Mouse (Mus musculus) midbrain, postnatal 0 days (tissue): ENCODE measurements around the gene Qtrt1. TPM values are rescaled to one million over a fixed set of nuclear protein-coding genes. Genes with fewer than 3 reads are reported as not detected.
A peak's percentile ranks its signal among the peaks of the same experiment; 100 is the strongest.

Experiments
- ATAC-seq: fragments of 200-750 bp; cut with Nextera tagmentation; 2 replicates; pipeline ENCODE4 v1.8.0; 2017; ENCODE audit warnings: moderate number of reproducible peaks, mild to moderate bottlenecking, moderate TSS enrichment, moderate library complexity; ENCODE audit not compliant: low FRiP score
- DNase-seq: peaks from one replicate; pipeline ENCODE4 v3.0.0-alpha.2; 2015; ENCODE audit warnings: low spot score
- H3K27ac ChIP-seq: fragments of 300-500 bp; sonication (generic); 2 replicates; pipeline ENCODE4 v1.5.1; 2014; ENCODE audit warnings: low read depth, mild to moderate bottlenecking, low read length, mixed read lengths
- H3K27me3 ChIP-seq: fragments of 300-500 bp; sonication (generic); 2 replicates; pipeline ENCODE4 v1.6.1; 2014; ENCODE audit warnings: low read length, control low read depth, mixed read lengths; ENCODE audit not compliant: insufficient read depth
- H3K36me3 ChIP-seq: fragments of 300-500 bp; sonication (generic); 2 replicates; pipeline ENCODE4 v1.6.1; 2014; ENCODE audit warnings: low read length, control low read depth, mixed read lengths; ENCODE audit not compliant: insufficient read depth
- H3K4me1 ChIP-seq: fragments of 300-500 bp; sonication (generic); 2 replicates; pipeline ENCODE4 v1.6.1; 2014; ENCODE audit warnings: mild to moderate bottlenecking, control low read depth, antibody characterized with exemption, low read length, mixed read lengths; ENCODE audit not compliant: insufficient read depth
- H3K4me2 ChIP-seq: fragments of 300-500 bp; sonication (generic); 2 replicates; pipeline ENCODE4 v1.6.1; 2014; ENCODE audit warnings: low read depth, mild to moderate bottlenecking, low read length, mixed read lengths; ENCODE audit not compliant: poor library complexity, severe bottlenecking
- H3K4me3 ChIP-seq: fragments of 300-500 bp; sonication (generic); 2 replicates; pipeline ENCODE4 v1.5.1; 2014; ENCODE audit warnings: low read depth, mild to moderate bottlenecking, low read length, moderate library complexity
- H3K9ac ChIP-seq: fragments of 300-500 bp; sonication (generic); replicated peaks from 2 replicates; pipeline ENCODE4 v1.6.1; 2014; ENCODE audit warnings: mild to moderate bottlenecking, low read length, moderate library complexity, mixed read lengths; ENCODE audit not compliant: poor library complexity, severe bottlenecking
- H3K9me3 ChIP-seq: fragments of 300-500 bp; sonication (generic); 2 replicates; pipeline ENCODE4 v1.6.1; 2016; ENCODE audit warnings: low read length, control low read depth
- CTCF ChIP-seq: IDR thresholded peaks from 2 replicates; pipeline ENCODE4 v1.5.1; 2016; ENCODE audit warnings: antibody characterized with exemption, mild to moderate bottlenecking
- WGBS: fragments of 180-500 bp; shearing (Covaris S2); extraction: QIAGEN DNeasy Blood & Tissue Kit; methylation state at CpG from one replicate; pipeline ENCODE4 v1.1.7; 2014; 5-methylcytosine and 5-hydroxymethylcytosine counted together
- polyA plus RNA-seq: library from polyadenylated mRNA; unstranded; fragments of >200 nt; fragmentation: Nextera tagmentation; extraction: Ambion mirVana; gene quantifications from 2 replicates; pipeline ENCODE4 v1.2.1, GENCODE M21; 2015
- total RNA-seq: library from RNA; depleted of rRNA; stranded (reverse); fragments of >200 nt; gene quantifications from 2 replicates; pipeline ENCODE4 v1.2.3, GENCODE M21; 2014; rRNA removed

The Qtrt1 gene
- total RNA-seq (37.3 and 41.0 TPM in 2 replicates), polyA plus RNA-seq (42.0 and 42.7 TPM in 2 replicates)

DNA sequence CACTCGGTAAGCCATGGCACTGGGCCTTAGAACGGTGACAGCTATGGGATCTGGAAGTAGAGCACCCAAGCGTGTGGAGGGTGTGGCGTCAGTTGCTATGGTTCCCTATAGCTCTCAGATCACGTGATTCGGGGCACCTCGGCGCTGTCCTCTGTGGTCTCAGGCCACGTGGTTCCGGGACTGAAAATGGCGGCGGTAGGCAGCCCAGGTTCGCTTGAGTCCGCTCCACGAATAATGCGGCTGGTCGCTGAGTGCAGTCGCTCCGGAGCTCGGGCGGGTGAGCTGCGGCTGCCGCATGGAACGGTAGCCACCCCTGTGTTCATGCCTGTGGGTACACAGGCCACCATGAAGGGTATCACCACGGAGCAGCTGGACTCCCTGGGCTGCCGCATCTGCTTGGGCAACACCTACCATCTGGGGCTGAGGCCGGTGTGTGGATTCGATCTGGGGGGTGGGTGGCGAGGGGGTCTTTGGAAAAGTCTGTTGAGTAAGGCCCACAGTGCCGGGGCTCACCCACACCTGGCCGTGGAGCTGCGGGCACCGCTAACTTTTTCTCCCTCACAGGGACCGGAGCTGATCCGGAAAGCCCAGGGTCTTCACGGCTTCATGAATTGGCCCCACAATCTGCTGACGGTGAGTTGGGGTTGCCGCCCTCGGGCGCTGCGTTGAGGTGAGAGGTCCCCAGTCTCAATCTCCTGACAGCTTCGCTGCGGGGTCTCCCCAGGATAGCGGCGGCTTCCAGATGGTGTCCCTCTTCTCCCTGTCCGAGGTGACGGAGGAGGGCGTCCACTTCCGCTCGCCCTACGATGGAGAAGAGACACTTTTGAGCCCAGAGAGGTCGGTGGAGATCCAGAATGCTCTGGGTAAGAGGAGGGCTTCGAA is at the start of gene Qtrt1:
TSS of gene Qtrt1 (plus strand) at position 169 of the 882 bp plus-strand sequence.
- 2% methylated on average over 53 of the region's 53 CpGs for WGBS
- Histone ChIP-seq H3K4me3 (peak within 1 kb of the TSS; percentile 73), H3K27me3 (no peaks in the 10 kb centered on the region), H3K4me2 (peak within 1 kb of the TSS; percentile 88), H3K9ac (peak within 1 kb of the TSS; percentile 81), H3K27ac (peak within 1 kb of the TSS; percentile 79), H3K36me3 (peaks cover 20% of the 10 kb centered on the region; the same call in 1 of the 2 replicates), H3K9me3 (no peaks in the 10 kb centered on the region), H3K4me1 (0 out of 2 replicates have a peak, but pooled peaks cover 3% of the 10 kb centered on the region)
- ATAC-seq (peak; percentile 94), DNase-seq (peak; percentile 97)
- TF ChIP-seq CTCF, result no peak; the same call in 1 of the 2 replicates

DNA sequence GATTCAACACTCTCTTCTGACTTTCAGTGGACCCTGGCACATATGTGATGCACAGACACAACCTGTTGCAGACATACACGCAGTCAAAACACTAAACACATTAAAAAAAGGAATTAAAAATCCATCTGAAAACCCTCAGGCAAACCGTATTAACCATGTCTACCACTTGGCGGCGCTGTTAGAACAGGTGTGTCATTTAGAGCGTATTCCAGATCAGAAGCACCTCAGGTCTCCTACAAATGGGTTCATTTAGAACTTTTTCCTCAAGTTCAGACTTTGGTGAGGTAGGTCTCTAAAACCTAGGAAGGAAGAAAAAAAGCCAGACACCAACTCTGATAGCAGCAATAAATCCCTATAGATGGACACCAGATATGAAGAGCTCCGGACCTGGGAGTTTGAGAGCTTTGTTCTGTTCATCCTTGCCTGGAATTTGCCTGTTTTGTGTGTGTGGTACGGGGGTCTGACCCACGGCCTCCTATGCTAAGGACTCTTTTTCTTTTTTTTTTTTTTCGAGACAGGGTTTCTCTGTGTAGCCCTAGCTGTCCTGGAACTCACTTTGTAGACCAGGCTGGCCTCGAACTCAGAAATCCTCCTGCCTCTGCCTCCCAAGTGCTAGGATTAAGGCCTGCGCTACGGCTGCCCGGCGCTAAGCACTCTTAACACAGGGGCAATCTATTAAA is 45.0 kb upstream of the Qtrt1 start:
- peak; percentile 75 for TF ChIP-seq CTCF
- Histone ChIP-seq H3K27me3 (no peaks in the 10 kb centered on the region), H3K36me3 (no peaks in the 10 kb centered on the region), H3K4me3 (peak overlapping the region; percentile 29), H3K4me1 (peaks cover 5% of the 10 kb centered on the region; the same call in 1 of the 2 replicates), H3K4me2 (peak overlapping the region; percentile 50), H3K27ac (peak overlapping the region; percentile 73), H3K9me3 (no peaks in the 10 kb centered on the region), H3K9ac (no peak overlapping the region)
- ATAC-seq (no peak), DNase-seq (peak; percentile 64)
- WGBS, result 30% methylated on average over 14 of the region's 14 CpGs

- TF ChIP-seq CTCF, result no peak
- H3K9ac ChIP-seq, result peak within 1 kb of the TSS; percentile 81
- H3K4me2 ChIP-seq, result peak within 1 kb of the TSS; percentile 73
- no peaks in the 10 kb centered on the region for H3K27me3 ChIP-seq
- peak within 1 kb of the TSS; percentile 91 for H3K27ac ChIP-seq
- peaks cover 5% of the 10 kb centered on the region; the same call in 1 of the 2 replicates for H3K4me1 ChIP-seq
- no peaks in the 10 kb centered on the region for H3K36me3 ChIP-seq
- H3K9me3 ChIP-seq, result no peaks in the 10 kb centered on the region
- under 1% methylated on average over 57 of the region's 66 CpGs for WGBS
- ATAC-seq, result peak; percentile 93
- DNase-seq, result peak; percentile 100
- H3K4me3 ChIP-seq, result peak within 1 kb of the TSS; percentile 74
Observed at GRCm38 (mm10) chr9:21367357-21368111, 44.1 kb upstream of the Qtrt1 start, which contains the start of gene Ilf3. TSS of gene Ilf3 (plus strand) at chr9:21367871.

DNA sequence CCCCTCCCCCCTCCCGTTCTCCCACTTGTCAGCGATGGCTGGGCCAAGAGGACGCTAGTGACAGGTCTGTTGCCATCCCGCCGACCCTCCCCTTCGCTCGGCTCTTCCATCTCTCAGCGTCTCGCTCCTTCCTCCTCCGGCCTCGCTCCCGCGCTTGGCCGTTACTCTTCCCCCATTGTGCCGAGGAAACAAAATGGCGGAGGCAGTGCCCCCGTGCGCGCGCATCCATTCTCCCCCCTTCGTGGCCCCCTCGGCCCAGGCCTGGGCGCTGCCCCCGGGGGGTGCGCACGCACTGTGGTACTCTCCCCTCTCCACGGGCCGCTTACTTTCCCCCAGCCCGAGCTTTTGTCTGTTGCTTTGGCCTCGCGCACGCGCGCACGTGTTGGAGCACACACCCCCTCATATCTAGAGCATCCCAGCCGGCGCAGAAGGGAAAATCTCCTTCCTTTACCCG is 43.5 kb upstream of the Qtrt1 start:
- Histone ChIP-seq H3K4me1 (peaks cover 5% of the 10 kb centered on the region; the same call in 1 of the 2 replicates), H3K9ac (peak overlapping the region; percentile 81), H3K4me2 (peak overlapping the region; percentile 73), H3K4me3 (peak overlapping the region; percentile 74), H3K27me3 (no peaks in the 10 kb centered on the region), H3K27ac (peak overlapping the region; percentile 91), H3K36me3 (no peaks in the 10 kb centered on the region), H3K9me3 (no peaks in the 10 kb centered on the region)
- ATAC-seq (peak; percentile 64), DNase-seq (peak; percentile 71)
- under 1% methylated on average over 35 of the region's 38 CpGs for WGBS
- no peak for TF ChIP-seq CTCF

DNA sequence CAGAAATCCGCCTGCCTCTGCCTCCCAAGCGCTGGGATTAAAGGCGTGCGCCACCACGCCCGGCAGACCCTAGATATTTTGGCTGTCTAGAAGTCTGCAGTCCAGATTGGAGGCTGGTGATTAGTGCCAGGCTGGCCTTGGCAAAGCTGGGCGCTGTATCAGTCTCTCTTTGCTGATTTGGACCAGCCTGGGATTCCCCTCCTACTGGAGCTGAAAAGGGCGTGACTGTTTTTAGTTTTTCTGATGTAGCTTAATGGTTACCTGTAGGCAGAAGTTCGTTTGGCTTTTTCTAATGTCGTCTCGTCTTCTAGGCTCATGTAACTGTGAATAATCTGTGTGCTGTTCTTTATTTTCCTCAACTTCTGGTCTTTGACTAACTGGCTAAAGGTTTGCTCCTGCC is 42.6 kb upstream of the Qtrt1 start:
- no peak overlapping the region for H3K9ac ChIP-seq

More for the DNA sequence above, 42.6 kb upstream of the Qtrt1 start:
- Histone ChIP-seq H3K4me2 (peak overlapping the region; percentile 73), H3K27ac (no peak overlapping the region), H3K36me3 (no peaks in the 10 kb centered on the region), H3K9me3 (no peaks in the 10 kb centered on the region), H3K4me1 (peaks cover 5% of the 10 kb centered on the region; the same call in 1 of the 2 replicates), H3K4me3 (peak overlapping the region; percentile 74), H3K27me3 (no peaks in the 10 kb centered on the region)
- no peak for TF ChIP-seq CTCF
- ATAC-seq, result no peak
- 63% methylated on average over 11 of the region's 11 CpGs for WGBS
- no peak for DNase-seq
